Mouse (Mus musculus) natural killer cell, adult 2 months (primary cell): ENCODE measurements around the gene Slc6a9.

Experiments used
- DNase-seq, 2 experiments: peaks; one replicate each; pipeline ENCODE4 v3.0.0; 2022; ENCODE audit warnings: low spot score in 2 of 2

Slc6a9 gene

DNA sequence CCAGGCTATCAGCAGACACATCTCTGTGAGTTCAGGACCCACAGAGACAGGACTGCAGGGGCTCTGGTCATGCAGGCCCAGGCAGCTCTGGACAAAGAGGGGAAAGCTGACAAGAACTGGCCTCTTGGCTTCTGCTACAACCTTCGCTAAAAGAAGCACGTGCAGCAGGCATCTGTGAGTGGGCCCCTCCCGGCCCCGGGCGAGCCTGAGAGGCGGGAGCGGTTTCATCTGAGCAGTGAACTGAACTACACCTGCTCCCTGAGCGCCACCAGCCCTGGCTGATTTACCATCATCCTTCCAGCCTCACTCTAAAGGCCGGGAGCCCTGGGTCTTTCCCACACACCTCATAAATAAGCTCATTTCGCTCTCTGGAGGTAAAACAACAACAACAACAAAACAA lies 44.0 kb downstream of the Slc6a9 start:
- peak in 1 of 2 experiments; percentile 14 for DNase-seq

DNA sequence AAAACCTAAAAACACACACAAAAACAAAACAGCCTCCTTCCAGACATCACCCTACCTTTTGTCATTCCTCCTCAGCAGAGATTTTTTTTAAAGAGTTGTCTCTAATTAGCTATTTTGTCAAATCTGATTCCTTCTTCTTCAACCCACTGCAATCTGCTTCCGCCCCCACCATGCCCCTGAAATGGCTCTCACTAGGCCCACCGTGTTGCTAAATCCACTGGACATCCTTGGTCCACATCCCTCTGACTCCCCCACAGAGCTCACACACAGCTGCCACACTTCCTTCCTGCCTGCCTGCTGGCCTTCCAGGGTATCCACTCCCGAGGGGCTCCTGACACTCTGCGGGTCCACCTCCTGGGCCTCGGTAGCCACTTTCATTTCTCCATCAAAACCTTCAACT lies 44.4 kb downstream of the Slc6a9 start:
- DNase-seq = no peak

DNA sequence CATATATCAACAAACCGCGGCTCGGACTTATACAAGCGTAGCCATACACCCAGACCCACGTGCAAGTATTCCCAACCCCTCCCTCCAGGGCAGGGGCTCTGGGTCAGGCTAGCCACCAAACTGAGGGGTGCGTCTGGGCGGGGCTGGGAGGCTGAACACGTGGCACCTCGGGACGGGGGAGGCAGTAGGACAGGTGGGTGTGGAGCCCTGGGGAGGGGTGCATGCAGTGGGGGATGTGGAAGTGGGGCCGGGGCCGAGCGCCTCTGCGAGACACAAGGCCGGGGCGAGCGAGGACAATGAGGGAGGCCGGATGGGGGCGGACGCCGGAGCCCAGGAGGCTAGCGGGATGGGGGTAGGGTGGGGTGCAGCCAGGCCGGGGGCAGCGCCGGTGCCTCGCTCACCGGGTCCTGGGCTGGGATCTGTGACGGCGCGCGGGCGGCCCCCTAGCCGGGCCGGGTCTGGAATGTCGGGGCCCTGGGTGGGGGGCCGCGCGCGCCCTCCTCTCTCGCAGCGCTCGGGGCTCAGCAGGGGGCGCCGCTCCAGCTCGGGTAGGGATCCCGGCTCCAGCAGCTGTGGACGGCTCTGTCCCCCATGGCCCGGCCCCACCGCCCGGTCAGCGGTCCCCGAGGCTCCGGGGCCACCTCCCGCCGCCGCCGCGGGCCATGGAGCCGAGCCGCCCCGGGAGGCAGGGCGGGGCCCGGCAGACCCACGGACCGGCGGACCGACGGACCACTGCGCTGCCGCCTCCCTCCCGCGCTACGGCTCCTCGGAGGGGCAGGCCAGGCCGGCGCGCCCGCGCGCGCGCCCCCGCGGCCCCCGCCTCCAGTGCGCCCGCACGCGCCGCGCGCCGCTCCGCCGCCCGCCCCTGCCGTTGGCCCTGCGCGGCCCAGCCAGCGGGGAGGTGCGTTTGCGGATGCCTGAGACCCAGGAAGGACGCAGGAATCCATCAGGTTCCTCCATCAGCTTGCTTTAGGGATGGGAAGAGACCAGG lies 48.7 kb downstream of the Slc6a9 start, which contains the start of gene B4galt2:
Gene B4galt2, minus strand, starts transcription at position 787 of the 991 bp plus-strand sequence.
- no peak for DNase-seq

DNA sequence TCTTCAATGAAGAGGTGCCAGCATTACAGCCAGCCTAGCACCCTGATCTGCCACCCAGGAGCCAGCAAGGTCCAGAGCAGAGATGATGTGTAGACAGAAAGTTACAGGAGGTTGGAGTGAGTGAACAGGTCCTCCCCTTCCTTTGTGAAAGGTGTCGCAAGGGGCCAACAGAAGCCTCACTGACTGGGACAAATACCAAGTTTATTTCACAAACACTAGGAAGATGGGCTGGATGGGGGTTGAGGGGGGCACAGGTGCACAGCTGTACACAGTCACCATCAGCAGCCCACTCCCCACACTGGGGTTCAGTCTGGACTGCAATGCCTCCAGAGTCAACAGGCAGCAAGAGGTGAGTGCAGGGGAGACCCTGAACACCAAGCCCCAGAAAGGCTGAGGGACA lies 49.8 kb downstream of the Slc6a9 start:
- no peak for DNase-seq

DNA sequence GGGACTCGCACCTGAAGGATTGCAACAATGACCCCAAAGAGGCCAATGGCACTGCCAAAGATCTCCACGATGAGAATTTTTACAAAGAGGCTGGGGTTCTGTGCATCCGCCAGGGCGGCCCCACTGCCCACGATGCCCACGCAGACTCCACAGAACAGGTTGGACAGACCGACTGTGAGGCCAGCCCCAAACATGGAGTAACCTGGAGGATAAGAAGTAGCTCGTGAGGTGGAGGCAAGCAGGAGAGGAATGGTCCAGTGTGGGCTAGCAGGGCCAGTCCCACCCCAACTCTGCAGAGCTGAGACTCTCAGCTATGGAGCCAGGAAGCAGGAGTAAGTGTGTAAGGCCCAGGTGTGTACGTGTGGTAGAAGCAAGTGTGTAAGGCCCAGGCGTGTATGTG lies 50.8 kb downstream of the Slc6a9 start:
- DNase-seq = no peak

DNA sequence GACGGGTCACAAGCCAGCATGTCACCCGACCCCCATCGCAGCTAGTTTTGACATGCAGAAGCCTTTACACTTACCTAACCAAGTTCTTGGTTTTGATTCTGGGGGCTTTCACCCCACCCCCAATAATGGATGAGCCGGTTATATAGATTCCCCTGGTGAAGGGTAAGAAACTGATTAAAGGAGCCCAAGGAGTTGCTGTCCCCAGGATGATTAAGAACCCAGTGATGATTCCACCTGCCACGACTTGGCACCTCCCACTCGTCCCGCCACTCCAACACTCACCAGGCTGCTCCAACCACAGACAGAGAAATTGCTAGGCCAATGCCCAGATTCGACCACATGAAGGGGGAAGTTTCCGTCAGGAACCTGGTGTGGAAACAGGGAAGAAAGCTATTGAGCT lies 51.7 kb downstream of the Slc6a9 start:
- DNase-seq = no peak

DNA sequence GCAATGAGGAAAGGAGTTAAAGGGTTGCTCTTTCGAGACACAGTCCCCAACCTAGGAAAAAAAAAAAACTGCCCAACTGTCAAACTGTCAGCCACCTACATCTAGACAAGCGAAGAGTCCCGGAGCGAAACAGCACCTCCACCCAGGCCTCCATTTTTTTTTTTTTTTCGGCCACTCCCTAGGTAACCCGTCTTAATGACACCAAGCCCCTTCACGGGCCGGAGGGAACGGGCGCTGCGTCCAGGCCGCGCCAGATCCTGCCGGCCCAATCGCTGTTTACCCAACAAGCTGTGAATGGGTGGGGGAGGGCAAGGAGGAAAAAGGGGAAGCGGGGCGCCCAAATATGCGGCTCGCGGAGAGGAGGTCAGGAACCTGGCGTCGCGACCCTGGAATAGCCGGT lies 52.3 kb downstream of the Slc6a9 start:
- no peak for DNase-seq

DNA sequence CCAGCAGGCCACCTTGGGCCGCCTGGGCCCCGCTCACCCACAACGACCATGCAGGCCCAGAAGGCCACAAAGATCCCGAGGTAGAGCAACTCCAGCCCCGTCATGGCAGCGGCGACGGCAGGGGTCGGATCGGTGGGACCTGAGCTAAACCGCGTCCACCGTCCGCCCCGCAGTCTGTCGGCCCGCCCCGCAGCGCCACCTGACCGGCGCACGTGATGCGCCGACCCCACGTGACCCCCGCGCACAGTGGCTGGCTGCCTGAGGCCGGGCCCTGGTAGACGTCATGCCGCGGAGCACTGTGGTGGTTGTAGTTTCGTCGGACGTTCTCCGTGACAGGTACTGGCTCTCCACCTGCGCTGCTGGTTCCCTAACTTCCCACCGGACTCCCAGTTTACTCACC lies 52.8 kb downstream of the Slc6a9 start, which contains the start of gene Atp6v0b:
Gene Atp6v0b, minus strand, starts transcription at position 201 of the 400 bp plus-strand sequence.
- peak; percentile 80 to 90 for DNase-seq

DNA sequence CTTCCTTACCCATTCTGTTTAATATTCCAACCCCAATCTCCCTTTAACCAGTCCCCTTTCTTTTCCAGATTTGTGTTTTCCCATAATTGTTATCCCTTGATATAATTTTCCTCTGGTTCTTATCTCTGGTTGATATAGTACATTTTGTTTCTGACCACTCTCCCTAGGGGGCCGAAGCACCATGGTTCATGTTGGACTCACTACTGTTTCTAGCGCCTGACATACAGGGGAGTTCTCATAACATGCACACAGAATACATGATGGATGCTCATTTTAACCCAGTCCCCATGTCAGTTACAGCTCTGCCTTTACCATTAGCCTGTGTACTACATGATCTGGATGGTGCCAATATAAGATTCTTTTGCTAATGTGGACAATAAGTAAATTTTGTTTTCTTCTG lies 53.6 kb downstream of the Slc6a9 start:
- DNase-seq = no peak

DNA sequence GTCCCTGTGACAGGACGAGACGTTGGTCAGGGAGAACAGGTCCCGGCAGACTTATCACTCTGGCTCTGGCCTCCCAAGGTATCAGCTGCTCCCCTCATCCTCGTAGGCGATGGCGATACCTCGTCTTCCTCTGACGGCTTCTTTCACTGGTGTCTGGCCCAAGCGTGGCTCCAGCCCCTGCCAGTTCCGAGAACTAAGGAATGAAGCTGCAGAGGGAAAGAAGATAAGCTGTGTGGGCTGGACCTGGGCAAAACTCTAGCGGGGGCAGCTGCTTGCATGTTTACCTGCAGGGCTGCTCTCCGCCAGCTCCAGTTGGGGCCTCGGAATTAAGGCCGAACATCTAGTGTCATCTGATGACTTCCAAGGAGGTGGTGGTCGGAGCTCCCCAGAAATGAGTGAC lies 55.2 kb downstream of the Slc6a9 start:
- no peak for DNase-seq

DNA sequence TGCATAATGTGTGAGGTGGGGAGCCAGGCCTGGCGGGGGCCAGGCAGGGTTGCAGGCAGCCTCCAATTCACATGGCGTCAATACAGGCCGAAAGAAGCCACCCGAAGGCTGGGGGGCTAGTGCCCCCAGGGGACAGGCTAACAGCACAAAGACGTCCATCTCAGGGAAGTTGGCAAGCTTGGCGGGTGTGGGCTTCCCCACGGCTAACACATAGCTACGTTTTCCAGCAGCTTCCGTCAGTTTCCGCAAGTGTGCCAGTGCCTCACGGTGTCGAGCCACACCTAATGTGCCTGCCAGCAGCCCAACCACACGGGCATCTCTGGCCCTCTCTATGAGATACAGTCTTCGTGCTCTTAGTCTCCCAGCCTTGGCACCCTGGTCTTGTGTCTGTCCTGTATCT lies 55.7 kb downstream of the Slc6a9 start:
- no peak for DNase-seq

DNA sequence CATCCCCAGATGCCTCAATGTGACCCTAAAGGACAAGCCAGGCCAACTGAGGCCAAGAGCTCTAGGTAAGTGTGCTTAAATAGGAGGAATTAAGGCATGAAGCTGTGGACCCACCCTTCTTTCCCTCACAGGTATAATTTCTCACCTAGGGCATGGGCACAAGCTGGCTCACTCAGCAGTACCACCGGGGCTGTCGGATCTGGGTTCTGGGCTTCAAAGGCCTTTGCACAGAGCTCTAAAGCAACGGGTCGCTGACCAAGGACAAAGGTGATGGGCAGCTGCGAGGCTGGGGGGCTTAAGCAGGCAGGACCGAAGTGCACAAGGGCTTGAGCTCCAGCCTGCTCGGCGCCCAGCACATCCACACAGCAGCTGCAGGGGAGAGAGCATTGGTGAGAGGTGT lies 56.4 kb downstream of the Slc6a9 start:
- no peak for DNase-seq

DNA sequence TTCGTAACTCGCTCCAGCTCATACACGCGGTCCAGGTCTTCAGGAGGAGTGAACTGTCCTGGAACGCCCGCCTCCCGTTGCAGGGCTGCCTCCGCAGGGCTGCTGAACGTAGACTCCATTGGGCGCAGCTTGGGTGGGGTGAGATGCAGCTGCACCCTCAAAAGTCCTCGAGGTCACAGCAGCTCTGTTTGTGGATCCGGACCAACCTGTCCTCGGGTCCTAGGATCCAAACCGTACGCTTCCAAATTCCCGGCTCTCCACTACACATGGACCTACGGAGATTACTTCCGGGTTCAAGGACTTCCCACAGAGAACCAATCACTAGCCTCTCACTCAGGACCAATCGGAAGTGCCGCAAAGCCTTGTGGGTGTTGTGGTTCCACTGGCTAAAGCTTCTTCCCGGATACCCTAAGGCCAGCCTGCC lies 57.4 kb downstream of the Slc6a9 start, which contains the start of gene Dph2:
Gene Dph2, minus strand, starts transcription at position 295 of the 424 bp plus-strand sequence.
- DNase-seq = peak; percentile 70 to 71

DNA sequence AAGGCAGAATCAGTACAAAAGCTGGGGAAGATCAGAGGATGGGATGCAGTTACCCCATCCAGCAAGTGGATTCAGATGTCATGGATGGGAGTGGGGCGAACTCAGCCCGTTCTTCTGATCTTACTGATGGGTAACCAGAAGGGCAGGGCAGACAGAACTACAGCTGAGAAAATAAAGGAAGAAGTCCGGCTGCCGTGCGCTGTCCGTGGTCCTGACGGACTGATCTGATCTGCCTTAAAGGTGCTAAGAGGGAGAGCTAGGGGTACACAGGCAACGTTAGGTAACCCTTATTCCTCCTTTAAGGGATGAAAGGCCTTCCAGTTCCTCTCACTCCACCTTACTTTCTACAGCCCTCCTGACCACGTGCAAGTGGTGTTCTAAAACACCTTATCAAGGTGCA lies 59.1 kb downstream of the Slc6a9 start:
- peak; percentile 28 to 50 for DNase-seq

DNA sequence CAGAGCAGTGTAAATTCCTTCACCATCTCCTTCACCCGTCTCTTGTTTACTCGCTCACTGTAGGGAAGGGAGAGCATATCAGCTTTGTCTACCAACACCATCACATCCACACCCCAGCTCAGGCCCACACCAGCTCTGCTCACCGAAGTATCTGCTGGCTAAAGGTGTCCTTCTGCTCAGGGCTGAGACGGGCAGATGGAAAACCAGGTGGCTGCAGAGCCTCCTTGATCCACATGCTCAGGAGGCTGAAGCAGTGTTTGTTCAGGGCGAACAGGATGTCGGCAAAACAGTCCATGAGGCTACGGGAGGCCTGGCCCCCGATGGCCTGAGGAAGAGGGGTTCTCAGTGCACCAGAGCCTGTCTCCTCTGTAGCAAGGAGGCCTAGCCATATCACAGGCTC lies 60.3 kb downstream of the Slc6a9 start:
- DNase-seq = no peak

DNA sequence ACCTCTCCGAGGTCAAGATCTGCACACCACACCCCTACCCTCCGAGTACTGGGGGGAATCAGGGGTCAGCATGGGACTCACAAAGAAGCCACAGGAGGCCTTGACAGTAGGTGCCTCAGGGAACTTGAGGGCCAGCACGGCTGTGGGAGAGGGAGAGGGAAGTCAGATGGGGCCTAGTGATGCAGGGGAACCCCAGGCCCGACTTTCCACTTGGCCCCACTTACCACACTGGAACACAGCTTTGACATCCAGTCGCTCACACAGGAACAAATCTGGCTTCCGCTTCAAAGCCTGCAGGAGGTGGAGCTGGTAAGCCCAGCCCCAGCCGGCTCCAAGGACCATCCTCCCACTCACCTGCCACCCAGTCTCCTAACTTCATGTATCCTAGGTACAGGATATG lies 61.0 kb downstream of the Slc6a9 start:
- DNase-seq = no peak

DNA sequence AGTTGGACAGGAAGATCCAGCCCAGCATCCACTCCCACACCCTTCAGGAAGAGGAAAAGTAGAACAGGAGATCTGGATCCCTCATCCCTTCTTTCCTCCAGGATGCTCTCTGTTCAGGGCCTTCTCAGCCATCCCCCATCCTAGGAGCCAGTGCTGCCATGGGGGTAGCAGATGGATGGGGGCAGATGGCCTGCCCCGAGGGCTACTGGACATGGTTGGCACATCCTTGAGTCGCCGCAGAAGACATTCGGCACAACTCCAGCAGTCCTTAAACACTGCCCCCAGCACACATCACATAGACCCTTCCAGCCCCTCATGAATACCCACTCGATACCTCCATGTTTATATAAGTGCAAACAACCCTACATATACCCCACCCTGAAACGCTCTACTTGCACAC lies 61.7 kb downstream of the Slc6a9 start:
- DNase-seq = no peak

DNA sequence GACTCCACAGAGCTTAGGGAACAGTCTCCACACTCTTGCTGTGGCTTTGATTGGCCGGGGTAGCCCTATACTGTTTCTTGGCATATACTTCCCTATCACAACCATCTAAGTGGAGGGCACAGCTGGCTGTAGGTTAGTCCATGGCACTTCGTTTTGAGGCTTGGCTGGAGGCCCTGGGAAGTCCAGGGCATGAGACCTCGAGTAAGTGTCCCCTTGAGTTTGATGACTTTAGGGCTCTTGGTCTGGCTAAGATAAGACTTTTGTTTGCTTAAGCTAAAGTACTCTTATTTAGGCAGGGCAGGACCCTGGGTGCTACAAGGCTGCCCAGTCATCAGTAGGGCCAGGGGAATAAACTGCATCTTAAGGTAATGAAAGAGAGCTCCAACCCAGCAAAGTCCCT lies 63.8 kb downstream of the Slc6a9 start:
- no peak for DNase-seq

DNA sequence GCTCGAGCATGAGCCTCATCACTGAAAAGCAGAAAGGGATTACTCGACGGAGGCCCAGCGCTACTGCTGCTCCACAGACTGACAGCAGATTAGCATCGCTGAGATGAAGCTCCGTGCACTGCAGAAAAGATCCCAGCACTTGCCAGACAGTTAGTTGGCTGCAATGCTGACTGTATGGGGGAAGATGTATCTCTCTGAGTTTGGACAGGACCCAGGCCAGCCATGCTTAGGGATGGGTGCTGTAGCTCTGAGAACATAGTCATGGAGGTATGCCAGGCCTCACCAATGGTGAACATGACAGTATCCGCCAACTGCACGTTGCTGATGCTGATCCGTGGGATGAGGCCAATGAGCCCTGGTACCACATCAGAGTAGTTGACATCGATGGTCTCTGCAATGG lies 69.8 kb downstream of the Slc6a9 start:
- DNase-seq = no peak

DNA sequence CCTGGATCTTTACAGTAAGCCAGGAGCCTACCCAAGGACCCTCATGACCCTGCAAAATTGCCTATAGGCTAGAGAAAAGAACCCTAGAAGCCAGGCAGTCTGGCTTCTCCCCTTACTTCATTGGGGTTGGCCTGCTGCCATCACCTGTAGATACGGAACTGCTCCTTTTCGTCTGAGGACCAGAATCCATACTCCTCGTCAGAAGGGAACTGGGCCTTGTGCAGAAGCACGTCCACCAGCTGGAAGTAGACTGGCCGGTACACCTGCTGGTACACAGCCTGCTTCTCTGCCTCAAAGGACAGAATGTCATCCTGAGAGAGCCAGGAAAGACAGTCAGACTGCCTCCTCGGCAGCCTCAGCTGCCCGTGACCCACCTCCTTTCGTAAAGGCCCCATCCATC lies 70.5 kb downstream of the Slc6a9 start:
- DNase-seq = no peak

DNA sequence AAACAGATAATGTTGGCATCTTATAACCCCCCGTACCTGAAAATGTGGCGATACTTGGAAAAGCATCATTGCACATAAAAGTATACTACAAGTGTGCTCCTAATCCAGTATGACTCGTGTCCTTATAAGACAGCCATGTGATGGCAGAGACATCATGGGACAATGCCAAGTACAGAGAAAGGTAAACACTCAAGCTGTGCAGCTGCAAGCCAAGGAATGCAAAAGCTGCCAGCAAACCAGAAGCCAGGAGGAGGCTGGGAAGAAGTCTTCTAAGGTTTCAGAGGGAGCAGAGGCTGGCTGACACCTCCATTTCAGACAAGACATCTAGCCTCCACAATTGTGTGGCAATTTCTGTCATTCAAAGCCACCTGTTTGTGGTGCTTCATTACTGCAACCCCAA lies 71.9 kb downstream of the Slc6a9 start:
- no peak for DNase-seq

DNA sequence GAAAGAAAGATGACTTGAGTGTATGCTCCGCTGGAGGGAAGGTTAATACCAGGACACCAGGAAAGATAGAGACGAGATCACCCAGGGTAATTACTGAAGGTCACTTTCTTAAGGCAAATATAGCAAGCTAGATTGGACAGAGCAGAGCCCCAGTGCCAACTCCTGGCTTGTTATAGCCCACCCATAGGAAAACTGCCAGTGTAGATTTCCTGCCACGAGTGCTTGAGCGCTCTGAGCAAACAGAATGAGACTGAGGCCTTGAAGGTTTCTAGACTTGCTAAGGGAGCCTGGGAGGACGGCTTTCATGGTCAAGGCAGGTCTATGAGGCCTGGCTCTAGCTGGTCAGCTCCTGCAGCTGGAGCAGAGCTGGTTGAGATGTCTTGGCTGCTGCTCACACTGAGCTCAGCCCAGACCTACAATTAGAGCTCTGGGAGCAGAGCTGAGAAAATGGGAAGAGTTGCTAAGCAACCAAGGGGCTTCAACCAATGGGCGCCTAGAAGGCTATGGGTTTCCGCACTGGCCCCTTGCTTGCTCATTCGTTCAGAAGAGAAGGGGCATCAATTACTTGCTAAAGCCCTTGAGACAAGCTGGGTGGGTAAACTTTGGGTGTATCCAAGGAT lies 74.6 kb downstream of the Slc6a9 start:
- no peak for DNase-seq

DNA sequence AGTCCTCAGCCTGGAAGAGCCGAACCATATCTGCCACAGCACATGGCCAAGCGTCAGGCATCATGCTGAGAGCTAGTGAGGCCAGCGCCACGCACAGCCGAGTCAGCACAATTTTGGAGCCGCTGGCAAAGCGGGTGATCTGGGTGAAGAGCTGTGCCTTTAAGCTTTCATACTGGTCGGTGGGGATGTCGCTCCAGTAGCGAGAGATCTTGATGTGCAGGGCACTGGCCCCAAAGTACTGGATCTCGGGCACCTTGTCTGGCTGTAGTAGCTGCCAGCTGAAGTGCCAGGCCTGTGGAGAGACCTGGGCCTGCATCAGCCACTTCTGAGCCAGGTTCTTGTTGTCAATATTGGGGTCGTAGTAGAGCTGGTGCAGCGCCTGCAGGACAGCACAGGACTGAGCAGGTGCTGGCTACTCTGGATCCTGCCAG lies 77.8 kb downstream of the Slc6a9 start:
- DNase-seq = no peak
